Mouse (Mus musculus) heart, embryonic 12.5 days (tissue): ENCODE data around the gene Fgd3. TPM values are rescaled to one million over a fixed set of nuclear protein-coding genes. Genes with fewer than 3 reads are reported as not detected.
A peak's percentile ranks its signal among the peaks of the same experiment; 100 is the strongest.

ENCODE experiments used
- ATAC-seq: fragments of 200-750 bp; cut with Nextera tagmentation; 2 replicates; pipeline ENCODE4 v1.8.0; 2017; ENCODE audit warnings: moderate TSS enrichment, moderate library complexity; ENCODE audit not compliant: insufficient number of reproducible peaks, low FRiP score
- H3K27ac ChIP-seq: fragments of 300-500 bp; sonication (generic); 2 replicates; pipeline ENCODE4 v1.5.1; 2016; ENCODE audit warnings: mild to moderate bottlenecking, moderate library complexity; ENCODE audit not compliant: poor library complexity, severe bottlenecking
- H3K27me3 ChIP-seq: fragments of 300-500 bp; sonication (generic); replicated peaks from 2 replicates; pipeline ENCODE4 v1.6.1; 2016; ENCODE audit warnings: mild to moderate bottlenecking, moderate library complexity
- H3K36me3 ChIP-seq: fragments of 300-500 bp; sonication (generic); 2 replicates; pipeline ENCODE4 v1.6.1; 2016; ENCODE audit warnings: mild to moderate bottlenecking, moderate library complexity
- H3K4me1 ChIP-seq: fragments of 300-500 bp; sonication (generic); replicated peaks from 2 replicates; pipeline ENCODE4 v1.6.1; 2016; ENCODE audit warnings: mild to moderate bottlenecking
- H3K4me2 ChIP-seq: fragments of 300-500 bp; sonication (generic); 2 replicates; pipeline ENCODE4 v1.6.1; 2016; ENCODE audit warnings: mild to moderate bottlenecking, moderate library complexity
- H3K4me3 ChIP-seq: fragments of 300-500 bp; sonication (generic); 2 replicates; pipeline ENCODE4 v1.5.1; 2016; ENCODE audit warnings: mild to moderate bottlenecking
- H3K9ac ChIP-seq: fragments of 300-500 bp; sonication (generic); 2 replicates; pipeline ENCODE4 v1.6.1; 2016; ENCODE audit warnings: mild to moderate bottlenecking, moderate library complexity
- H3K9me3 ChIP-seq: fragments of 300-500 bp; sonication (generic); replicated peaks from 2 replicates; pipeline ENCODE4 v1.6.1; 2016; ENCODE audit warnings: mild to moderate bottlenecking, moderate library complexity
- WGBS: fragments of 180-500 bp; shearing (Covaris S2); methylation state at CpG from one replicate; pipeline ENCODE4 v1.1.7; 2016; 5-methylcytosine and 5-hydroxymethylcytosine counted together
- polyA plus RNA-seq: library from polyadenylated mRNA; unstranded; fragments of >200 nt; fragmentation: Nextera tagmentation; extraction: Ambion mirVana; gene quantifications from 2 replicates; pipeline ENCODE4 v1.2.1, GENCODE M21; 2016

Fgd3 gene
- polyA plus RNA-seq, 1 experiment from 2014 or later = 0.15 TPM

- no peak overlapping the region for H3K9ac ChIP-seq
- H3K27me3 ChIP-seq = no peaks in the 10 kb centered on the region
- no peak for ATAC-seq
- no peak overlapping the region for H3K4me3 ChIP-seq
- H3K4me1 ChIP-seq = peaks cover 19% of the 10 kb centered on the region
- no peak overlapping the region for H3K27ac ChIP-seq
- H3K4me2 ChIP-seq = no peak overlapping the region
- no peaks in the 10 kb centered on the region for H3K36me3 ChIP-seq
- H3K9me3 ChIP-seq = no peaks in the 10 kb centered on the region
- 53% methylated on average over 2 of the region's 2 CpGs for WGBS
Observed at GRCm38 (mm10) chr13:49267645-49268044, 52.5 kb downstream of the Fgd3 start.

- ATAC-seq = no peak
- Histone ChIP-seq H3K4me2 (no peak overlapping the region), H3K4me1 (peaks cover 15% of the 10 kb centered on the region), H3K9me3 (no peaks in the 10 kb centered on the region; the same call in 1 of the 2 replicates), H3K27ac (no peak overlapping the region), H3K36me3 (no peaks in the 10 kb centered on the region), H3K4me3 (no peak overlapping the region), H3K9ac (no peak overlapping the region), H3K27me3 (0 out of 2 replicates have a peak, but pooled peaks cover 9% of the 10 kb centered on the region)
- WGBS = 66% methylated on average over 15 of the region's 15 CpGs
Observed at GRCm38 (mm10) chr13:49260036-49260722, 59.9 kb downstream of the Fgd3 start.

- Histone ChIP-seq H3K4me1 (no peaks in the 10 kb centered on the region), H3K36me3 (no peaks in the 10 kb centered on the region), H3K27ac (no peak overlapping the region), H3K27me3 (0 out of 2 replicates have a peak, but pooled peaks cover 9% of the 10 kb centered on the region), H3K9me3 (no peaks in the 10 kb centered on the region; the same call in 1 of the 2 replicates), H3K4me3 (no peak overlapping the region), H3K4me2 (no peak overlapping the region), H3K9ac (no peak overlapping the region)
- no peak for ATAC-seq
- WGBS = 62% methylated on average over 3 of the region's 3 CpGs
Observed at GRCm38 (mm10) chr13:49257819-49258313, 62.2 kb downstream of the Fgd3 start.

DNA sequence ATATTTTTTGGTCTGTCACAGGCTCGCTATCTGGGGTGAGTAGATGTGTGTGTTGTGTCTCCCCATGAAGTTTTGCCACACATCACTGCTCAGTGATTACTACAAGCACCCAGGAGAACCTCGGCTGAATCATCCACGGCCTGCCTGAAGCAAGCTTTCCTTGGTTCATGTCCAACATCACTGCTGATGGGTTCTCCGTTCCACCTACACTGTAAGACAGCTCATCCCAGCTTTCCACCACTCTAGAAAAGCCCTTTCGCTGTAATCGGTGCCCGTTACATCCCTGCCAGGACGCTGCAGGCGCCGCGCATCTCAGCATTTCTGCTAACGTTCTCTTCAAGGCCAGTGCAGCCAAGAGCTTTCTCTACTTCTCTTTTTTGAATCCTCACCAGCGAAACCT, 67.4 kb downstream of the Fgd3 start:
- Histone ChIP-seq H3K4me1 (peaks cover 12% of the 10 kb centered on the region), H3K9me3 (no peaks in the 10 kb centered on the region), H3K27me3 (peaks cover 24% of the 10 kb centered on the region), H3K27ac (no peak overlapping the region), H3K4me3 (no peak overlapping the region), H3K9ac (no peak overlapping the region), H3K36me3 (no peaks in the 10 kb centered on the region), H3K4me2 (no peak overlapping the region)
- no peak for ATAC-seq
- 86% methylated on average over 13 of the region's 13 CpGs for WGBS

GRCm38 (mm10) chr13:49252113-49252512, 68.0 kb downstream of the Fgd3 start:
- no peak overlapping the region for H3K4me2 ChIP-seq
- no peaks in the 10 kb centered on the region for H3K9me3 ChIP-seq
- H3K27me3 ChIP-seq = peaks cover 30% of the 10 kb centered on the region
- H3K4me1 ChIP-seq = peaks cover 17% of the 10 kb centered on the region
- 56% methylated on average over 2 of the region's 2 CpGs for WGBS
- H3K9ac ChIP-seq = no peak overlapping the region
- H3K4me3 ChIP-seq = no peak overlapping the region
- no peaks in the 10 kb centered on the region for H3K36me3 ChIP-seq
- no peak overlapping the region for H3K27ac ChIP-seq
- ATAC-seq = no peak

DNA sequence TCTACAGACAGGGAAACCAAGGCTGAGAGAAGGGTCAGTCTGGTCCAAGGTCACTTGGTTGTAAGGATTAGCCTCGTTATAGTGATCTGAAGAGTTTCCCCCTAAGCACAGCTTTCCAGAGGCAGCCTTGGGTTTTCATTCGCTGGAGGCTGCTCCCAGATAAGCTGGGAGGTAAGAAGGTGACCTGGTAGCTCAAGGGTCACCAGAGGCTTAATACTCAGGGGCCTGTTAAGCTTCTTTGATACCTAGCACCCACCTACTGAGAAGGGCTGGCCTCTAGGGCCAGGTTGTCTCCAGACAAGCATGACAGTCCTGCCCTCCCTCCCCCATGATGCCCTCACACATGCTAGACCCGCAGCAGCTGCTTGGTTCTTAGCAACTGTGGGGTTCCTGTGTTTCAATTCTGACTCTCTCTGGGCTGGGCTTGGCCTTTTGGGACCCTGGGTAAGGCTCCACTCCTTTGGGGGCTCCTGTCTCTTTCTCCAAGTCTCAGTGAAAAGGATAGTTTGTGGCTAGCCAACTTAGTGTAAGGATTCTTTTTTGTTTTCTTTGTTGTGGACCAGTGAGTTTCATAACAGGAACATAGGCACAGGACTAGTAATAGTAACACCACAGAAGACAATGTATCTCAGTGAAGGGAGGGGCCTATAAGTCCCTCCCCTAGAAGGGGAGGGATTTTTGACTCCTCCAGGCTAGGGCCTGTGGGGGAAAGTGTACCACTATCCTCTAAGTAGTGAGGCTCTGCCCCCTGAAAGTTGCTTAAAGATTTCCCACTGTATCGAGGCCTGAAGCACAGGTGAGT, 69.2 kb downstream of the Fgd3 start:
- Histone ChIP-seq H3K27me3 (peaks cover 38% of the 10 kb centered on the region), H3K4me1 (peaks cover 25% of the 10 kb centered on the region), H3K36me3 (no peaks in the 10 kb centered on the region), H3K9me3 (no peaks in the 10 kb centered on the region), H3K4me2 (no peak overlapping the region), H3K9ac (no peak overlapping the region), H3K27ac (no peak overlapping the region), H3K4me3 (no peak overlapping the region)
- ATAC-seq = no peak
- WGBS = 29% methylated on average over 4 of the region's 4 CpGs

DNA sequence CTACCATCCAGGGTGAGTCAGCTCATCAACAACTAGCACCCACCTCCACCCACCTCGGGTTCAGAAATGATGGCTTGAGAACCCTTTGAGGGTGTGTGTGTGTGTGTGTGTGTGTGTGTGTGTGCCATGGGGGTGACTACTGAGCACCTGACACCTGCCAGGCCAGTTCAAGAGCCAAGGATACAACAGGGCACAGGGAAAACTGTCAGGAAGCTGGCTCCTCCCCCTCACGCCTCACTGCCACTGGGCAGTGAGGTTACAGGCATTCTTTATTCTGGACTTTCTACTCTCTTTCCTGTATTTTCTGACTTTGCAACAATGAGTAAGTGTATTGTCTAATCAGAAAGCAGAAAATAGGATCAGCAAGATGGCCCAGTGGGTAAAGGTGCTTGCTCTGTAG, 70.5 kb downstream of the Fgd3 start:
- Histone ChIP-seq H3K4me3 (no peak overlapping the region), H3K4me2 (no peak overlapping the region), H3K36me3 (no peaks in the 10 kb centered on the region), H3K9me3 (no peaks in the 10 kb centered on the region), H3K4me1 (peaks cover 30% of the 10 kb centered on the region), H3K27ac (no peak overlapping the region), H3K27me3 (peaks cover 48% of the 10 kb centered on the region), H3K9ac (no peak overlapping the region)
- WGBS = 63% methylated on average over 2 of the region's 2 CpGs
- ATAC-seq = no peak

- peaks cover 30% of the 10 kb centered on the region for H3K4me1 ChIP-seq
- no peak overlapping the region for H3K9ac ChIP-seq
- H3K4me3 ChIP-seq = no peak overlapping the region
- no peaks in the 10 kb centered on the region for H3K36me3 ChIP-seq
- no peak overlapping the region for H3K4me2 ChIP-seq
- H3K27me3 ChIP-seq = peaks cover 50% of the 10 kb centered on the region
- no peak overlapping the region for H3K27ac ChIP-seq
- 40% methylated on average over 3 of the region's 3 CpGs for WGBS
- H3K9me3 ChIP-seq = no peaks in the 10 kb centered on the region
- ATAC-seq = no peak
Observed at GRCm38 (mm10) chr13:49248923-49249322, 71.2 kb downstream of the Fgd3 start.

GRCm38 (mm10) chr13:49248467-49248862, 71.6 kb downstream of the Fgd3 start, which contains the start of gene Susd3:
Gene Susd3 (minus strand): TSS chr13:49248706.
- WGBS = 7% methylated on average over 8 of the region's 8 CpGs

DNA sequence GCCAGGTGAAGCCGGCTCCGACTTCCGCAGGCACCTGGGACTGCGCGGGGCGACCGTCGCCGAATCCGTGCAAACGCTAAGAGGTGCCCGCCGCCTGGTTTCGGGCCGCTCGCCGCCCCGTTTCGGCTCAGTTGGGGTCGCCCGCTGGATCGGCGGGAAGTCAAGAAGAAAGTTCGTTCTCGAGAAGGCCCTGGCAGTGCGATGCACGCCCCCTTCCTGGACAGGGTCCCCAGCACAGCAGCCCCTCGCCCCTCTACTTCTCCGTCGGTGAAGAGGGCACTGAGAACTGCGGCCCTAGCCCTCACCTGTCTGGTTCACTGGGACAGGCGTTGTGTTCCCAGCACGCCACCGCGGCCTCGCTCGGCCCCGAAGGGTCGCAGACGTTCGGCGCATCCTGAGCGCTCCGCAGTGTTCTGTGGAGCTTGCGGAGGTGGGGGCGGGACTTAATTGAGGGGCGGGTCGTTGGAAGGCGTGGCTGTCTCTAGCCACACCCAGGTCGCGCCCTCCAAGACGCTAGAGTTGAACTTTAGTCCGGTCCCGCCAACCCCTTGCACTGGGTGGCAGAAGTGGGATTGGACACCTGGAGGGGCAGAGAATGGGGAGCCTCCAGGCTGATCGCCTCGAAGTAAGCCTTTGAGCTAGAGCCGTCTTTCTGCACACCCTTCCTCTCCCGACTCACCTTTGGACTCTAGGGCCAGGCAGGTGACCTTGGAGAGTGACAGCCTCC, 72.2 kb downstream of the Fgd3 start:
- no peak overlapping the region for H3K27ac ChIP-seq
- H3K27me3 ChIP-seq = peaks cover 57% of the 10 kb centered on the region
- 1% methylated on average over 58 of the region's 58 CpGs for WGBS
- ATAC-seq = peak; percentile 61
- H3K4me1 ChIP-seq = peaks cover 33% of the 10 kb centered on the region
- no peaks in the 10 kb centered on the region for H3K36me3 ChIP-seq
- H3K4me3 ChIP-seq = peak overlapping the region; percentile 49
- peak overlapping the region; percentile 81 for H3K4me2 ChIP-seq
- peak overlapping the region; percentile 53 for H3K9ac ChIP-seq
- no peaks in the 10 kb centered on the region for H3K9me3 ChIP-seq

More at GRCm38 (mm10) chr13:49248467-49248862, 71.6 kb downstream of the Fgd3 start, which contains the start of gene Susd3:
- H3K9me3 ChIP-seq = no peaks in the 10 kb centered on the region
- H3K4me2 ChIP-seq = peak within 1 kb of the TSS; percentile 81
- H3K27ac ChIP-seq = no peak within 1 kb of the TSS
- peaks cover 55% of the 10 kb centered on the region for H3K27me3 ChIP-seq
- H3K36me3 ChIP-seq = no peaks in the 10 kb centered on the region
- peaks cover 30% of the 10 kb centered on the region for H3K4me1 ChIP-seq
- peak within 1 kb of the TSS; percentile 49 for H3K4me3 ChIP-seq
- no peak for ATAC-seq
- H3K9ac ChIP-seq = peak within 1 kb of the TSS; percentile 53
